Mouse (Mus musculus) forebrain, postnatal 0 days (tissue): ENCODE data around the gene Ccdc155. TPM values are rescaled to one million over a fixed set of nuclear protein-coding genes. Genes with fewer than 3 reads are reported as not detected.
A peak's percentile ranks its signal among the peaks of the same experiment; 100 is the strongest.

Experiments used
- ATAC-seq: fragments of 200-750 bp; cut with Nextera tagmentation; 2 replicates; pipeline ENCODE4 v1.8.0; 2017; ENCODE audit warnings: mild to moderate bottlenecking, moderate library complexity
- DNase-seq: peaks from one replicate; pipeline ENCODE4 v3.0.0-alpha.2; 2015
- H3K27ac ChIP-seq: fragments of 300-500 bp; sonication (generic); 2 replicates; pipeline ENCODE4 v1.5.1; 2014; ENCODE audit warnings: low read depth, mild to moderate bottlenecking, antibody characterized with exemption, low read length, moderate library complexity, mixed read lengths
- H3K27me3 ChIP-seq: fragments of 300-500 bp; sonication (generic); 2 replicates; pipeline ENCODE4 v1.6.1; 2014; ENCODE audit warnings: mild to moderate bottlenecking, low read length, mixed read lengths; ENCODE audit not compliant: insufficient read depth
- H3K36me3 ChIP-seq: fragments of 300-500 bp; sonication (generic); 2 replicates; pipeline ENCODE4 v1.6.1; 2014; ENCODE audit warnings: mild to moderate bottlenecking, moderate library complexity; ENCODE audit not compliant: insufficient read depth
- H3K4me1 ChIP-seq: fragments of 300-500 bp; sonication (generic); 2 replicates; pipeline ENCODE4 v1.6.1; 2014; ENCODE audit warnings: antibody characterized with exemption; ENCODE audit not compliant: insufficient read depth
- H3K4me2 ChIP-seq: fragments of 300-500 bp; sonication (generic); 2 replicates; pipeline ENCODE4 v1.6.1; 2014; ENCODE audit warnings: low read depth, mild to moderate bottlenecking, moderate library complexity
- H3K4me3 ChIP-seq: fragments of 300-500 bp; sonication (generic); 2 replicates; pipeline ENCODE4 v1.5.1; 2014; ENCODE audit warnings: low read depth, low read length, mixed read lengths
- H3K9ac ChIP-seq: fragments of 300-500 bp; sonication (generic); 2 replicates; pipeline ENCODE4 v1.6.1; 2014; ENCODE audit warnings: mild to moderate bottlenecking
- H3K9me3 ChIP-seq: fragments of 300-500 bp; sonication (generic); 2 replicates; pipeline ENCODE4 v1.6.1; 2016; ENCODE audit warnings: low read length
- CTCF ChIP-seq: sonication (generic); IDR thresholded peaks from 2 replicates; pipeline ENCODE4 v1.5.1; 2016; ENCODE audit warnings: antibody characterized with exemption, control low read depth, low read depth
- WGBS: fragments of 180-500 bp; shearing (Covaris S2); extraction: QIAGEN DNeasy Blood & Tissue Kit; methylation state at CpG from one replicate; pipeline ENCODE4 v1.1.7; 2014; 5-methylcytosine and 5-hydroxymethylcytosine counted together
- polyA plus RNA-seq: library from polyadenylated mRNA; unstranded; fragments of >200 nt; fragmentation: Nextera tagmentation; extraction: Ambion mirVana; gene quantifications from 2 replicates; pipeline ENCODE4 v1.2.1, GENCODE M21; 2015
- total RNA-seq: library from RNA; depleted of rRNA; stranded (reverse); fragments of >200 nt; gene quantifications from 2 replicates; pipeline ENCODE4 v1.2.3, GENCODE M21; 2014

Gene Ccdc155
- total and polyA plus RNA-seq, 2 experiments from 2014 or later, result 0.14 to 0.97 TPM

GRCm38 (mm10) chr7:45165701-45166100 is 39.0 kb downstream of the Ccdc155 start:
- Histone ChIP-seq H3K4me1 (peaks cover 6% of the 10 kb centered on the region; the same call in 1 of the 2 replicates), H3K9me3 (no peaks in the 10 kb centered on the region), H3K4me2 (peak overlapping the region; percentile 62), H3K27me3 (peaks cover 14% of the 10 kb centered on the region), H3K4me3 (peak overlapping the region; percentile 6; the same call in 1 of the 2 replicates), H3K27ac (no peak overlapping the region), H3K9ac (no peak overlapping the region), H3K36me3 (no peaks in the 10 kb centered on the region)
- ATAC-seq, result no peak
- TF ChIP-seq CTCF, result no peak
- WGBS, result 41% methylated on average over 11 of the region's 11 CpGs
- DNase-seq, result no peak

GRCm38 (mm10) chr7:45164833-45165232 is 39.9 kb downstream of the Ccdc155 start:
- peak overlapping the region; percentile 9; the same call in 1 of the 2 replicates for H3K27ac ChIP-seq
- H3K4me1 ChIP-seq, result peaks cover 6% of the 10 kb centered on the region; the same call in 1 of the 2 replicates
- TF ChIP-seq CTCF, result no peak
- H3K27me3 ChIP-seq, result peaks cover 14% of the 10 kb centered on the region
- no peaks in the 10 kb centered on the region for H3K9me3 ChIP-seq
- DNase-seq, result no peak
- no peak for ATAC-seq
- H3K4me3 ChIP-seq, result peak overlapping the region; percentile 47
- peak overlapping the region; percentile 62 for H3K4me2 ChIP-seq
- peaks cover 6% of the 10 kb centered on the region; the same call in 1 of the 2 replicates for H3K36me3 ChIP-seq
- H3K9ac ChIP-seq, result peak overlapping the region; percentile 59; the same call in 1 of the 2 replicates
- WGBS, result 61% methylated on average over 5 of the region's 5 CpGs

- ATAC-seq (no peak), DNase-seq (no peak)
- H3K9me3 ChIP-seq, result no peaks in the 10 kb centered on the region
- peaks cover 6% of the 10 kb centered on the region; the same call in 1 of the 2 replicates for H3K4me1 ChIP-seq
- H3K27me3 ChIP-seq, result peaks cover 14% of the 10 kb centered on the region
- peaks cover 13% of the 10 kb centered on the region; the same call in 1 of the 2 replicates for H3K36me3 ChIP-seq
- peak within 1 kb of the TSS; percentile 47 for H3K4me3 ChIP-seq
- no peak for TF ChIP-seq CTCF
- peak within 1 kb of the TSS; percentile 62 for H3K4me2 ChIP-seq
- 2% methylated on average over 39 of the region's 41 CpGs for WGBS
- H3K9ac ChIP-seq, result peak within 1 kb of the TSS; percentile 59
- H3K27ac ChIP-seq, result peak within 1 kb of the TSS; percentile 75
These were observed 40.8 kb downstream of the Ccdc155 start, which contains the start of gene Slc17a7 for GRCm38 (mm10) chr7:45163735-45164490. TSS of gene Slc17a7 (plus strand) at chr7:45163949.

- no peak for DNase-seq
- WGBS, result 73% methylated on average over 9 of the region's 9 CpGs
- no peak overlapping the region for H3K9ac ChIP-seq
- H3K9me3 ChIP-seq, result no peaks in the 10 kb centered on the region
- no peak for TF ChIP-seq CTCF
- H3K4me2 ChIP-seq, result no peak overlapping the region
- peaks cover 21% of the 10 kb centered on the region; the same call in 1 of the 2 replicates for H3K36me3 ChIP-seq
- peaks cover 12% of the 10 kb centered on the region for H3K27me3 ChIP-seq
- peak overlapping the region; percentile 47; the same call in 1 of the 2 replicates for H3K4me3 ChIP-seq
- H3K27ac ChIP-seq, result no peak overlapping the region
- no peak for ATAC-seq
- peaks cover 6% of the 10 kb centered on the region; the same call in 1 of the 2 replicates for H3K4me1 ChIP-seq
These were observed 41.6 kb downstream of the Ccdc155 start for GRCm38 (mm10) chr7:45162996-45163615.

- no peak for TF ChIP-seq CTCF
- ATAC-seq (no peak), DNase-seq (no peak)
- peaks cover 6% of the 10 kb centered on the region; the same call in 1 of the 2 replicates for H3K4me1 ChIP-seq
- H3K9ac ChIP-seq, result peak overlapping the region; percentile 22; the same call in 1 of the 2 replicates
- peaks cover 23% of the 10 kb centered on the region; the same call in 1 of the 2 replicates for H3K36me3 ChIP-seq
- peak overlapping the region; percentile 35 for H3K4me3 ChIP-seq
- peaks cover 6% of the 10 kb centered on the region for H3K27me3 ChIP-seq
- peak overlapping the region; percentile 57; the same call in 1 of the 2 replicates for H3K27ac ChIP-seq
- WGBS, result 20% methylated on average over 6 of the region's 6 CpGs
- H3K9me3 ChIP-seq, result no peaks in the 10 kb centered on the region
- H3K4me2 ChIP-seq, result peak overlapping the region; percentile 65
These were observed 42.1 kb downstream of the Ccdc155 start for GRCm38 (mm10) chr7:45162551-45162950.

GRCm38 (mm10) chr7:45161612-45162473 is 42.8 kb downstream of the Ccdc155 start:
- Histone ChIP-seq H3K9me3 (no peaks in the 10 kb centered on the region), H3K27me3 (peaks cover 6% of the 10 kb centered on the region; the same call in 1 of the 2 replicates), H3K9ac (peak overlapping the region; percentile 22; the same call in 1 of the 2 replicates), H3K4me3 (peak overlapping the region; percentile 35), H3K36me3 (peaks cover 23% of the 10 kb centered on the region; the same call in 1 of the 2 replicates), H3K4me2 (peak overlapping the region; percentile 65), H3K4me1 (peaks cover 6% of the 10 kb centered on the region; the same call in 1 of the 2 replicates), H3K27ac (peak overlapping the region; percentile 57; the same call in 1 of the 2 replicates)
- peak; percentile 92 for TF ChIP-seq CTCF
- WGBS, result 4% methylated on average over 35 of the region's 35 CpGs
- peak; percentile 95 for DNase-seq
- ATAC-seq, result peak; percentile 95
